Mouse (Mus musculus) urinary bladder, postnatal 14 days (tissue): ENCODE results near the gene Gsdma2.
"Not testable (repeated sequence)": the region's sequence is repeated elsewhere in the genome, so short reads cannot be mapped to it uniquely, and the experiment has no call there.

Source experiments
- DNase-seq: peaks from one replicate; pipeline ENCODE4 v3.0.0; 2021; ENCODE audit warnings: low spot score

Gsdma2 gene

DNA sequence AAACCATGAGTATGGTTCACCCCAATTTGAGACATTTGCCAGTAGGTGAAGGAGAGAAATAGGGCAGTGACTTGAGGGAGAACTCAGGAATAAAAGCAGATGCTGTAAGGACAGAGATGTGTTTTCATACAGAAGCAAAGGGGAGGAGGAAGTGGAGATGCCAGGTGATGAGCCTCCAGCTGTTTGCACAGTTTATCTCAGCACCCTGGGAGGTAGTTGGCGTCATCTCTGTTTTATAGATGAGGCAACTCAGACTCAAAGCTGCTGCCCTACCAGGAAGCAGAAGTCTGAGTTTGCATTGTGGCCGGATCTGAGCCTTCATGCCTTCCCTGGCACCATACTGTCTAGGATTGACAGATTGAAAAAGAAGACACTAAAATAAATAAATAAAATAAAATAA lies 22.4 kb downstream of the Gsdma2 start:
- no peak for DNase-seq

- DNase-seq = no peak
Measured at GRCm38 (mm10) chr11:98671284-98671815, 24.8 kb downstream of the Gsdma2 start.

GRCm38 (mm10) chr11:98671857-98672256 lies 25.3 kb downstream of the Gsdma2 start:
- peak; percentile 54 for DNase-seq

- no peak for DNase-seq
Measured at GRCm38 (mm10) chr11:98672482-98672881, 25.9 kb downstream of the Gsdma2 start.

DNA sequence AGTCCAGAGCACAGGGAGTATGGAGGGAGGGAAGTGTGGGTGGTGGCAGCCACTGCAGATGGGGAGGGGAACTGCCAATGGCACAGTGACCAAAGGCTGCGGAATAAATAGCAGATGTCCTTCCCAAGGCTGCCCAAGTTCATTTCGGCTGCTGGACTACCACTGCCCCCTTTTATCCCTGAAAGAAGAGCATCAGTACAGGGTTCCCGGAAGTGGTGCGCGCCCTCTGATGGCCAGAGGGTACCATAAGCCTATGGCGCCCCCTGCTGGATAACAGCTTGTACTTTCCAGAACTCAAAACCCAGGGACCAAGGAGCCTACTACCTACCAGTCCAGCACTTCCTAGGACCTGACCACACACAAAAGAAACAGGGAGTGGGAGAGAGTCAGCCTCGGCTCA lies 26.6 kb downstream of the Gsdma2 start:
- peak; percentile 59 for DNase-seq

DNA sequence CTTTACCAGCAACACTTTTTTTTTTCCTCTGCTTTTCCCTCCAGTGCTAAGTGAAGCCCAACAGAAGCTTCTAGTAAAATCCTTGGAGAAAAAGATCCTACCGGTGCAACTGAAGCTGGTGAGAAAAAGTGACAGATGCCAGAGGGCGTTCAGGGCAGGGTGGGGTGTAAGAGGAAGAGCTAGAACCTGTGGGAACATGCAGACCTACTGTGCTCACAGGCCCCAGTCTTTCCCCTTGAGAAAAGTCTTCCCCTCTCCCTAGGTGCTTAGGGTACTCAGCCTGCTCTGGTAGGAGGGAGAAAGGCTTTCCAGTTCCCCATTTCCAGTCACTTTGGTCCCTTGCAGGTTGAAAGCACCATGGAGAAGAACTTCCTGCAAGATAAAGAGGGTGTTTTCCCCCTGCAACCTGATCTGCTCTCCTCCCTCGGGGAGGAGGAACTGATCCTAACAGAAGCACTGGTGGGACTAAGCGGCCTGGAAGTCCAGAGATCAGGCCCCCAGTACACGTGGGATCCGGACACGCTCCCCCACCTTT lies 29.3 kb downstream of the Gsdma2 start:
- DNase-seq = no peak

GRCm38 (mm10) chr11:98680023-98680422 lies 33.5 kb downstream of the Gsdma2 start:
- DNase-seq = no peak

GRCm38 (mm10) chr11:98680595-98680994 lies 34.0 kb downstream of the Gsdma2 start:
- DNase-seq = not testable (repeated sequence)

DNA sequence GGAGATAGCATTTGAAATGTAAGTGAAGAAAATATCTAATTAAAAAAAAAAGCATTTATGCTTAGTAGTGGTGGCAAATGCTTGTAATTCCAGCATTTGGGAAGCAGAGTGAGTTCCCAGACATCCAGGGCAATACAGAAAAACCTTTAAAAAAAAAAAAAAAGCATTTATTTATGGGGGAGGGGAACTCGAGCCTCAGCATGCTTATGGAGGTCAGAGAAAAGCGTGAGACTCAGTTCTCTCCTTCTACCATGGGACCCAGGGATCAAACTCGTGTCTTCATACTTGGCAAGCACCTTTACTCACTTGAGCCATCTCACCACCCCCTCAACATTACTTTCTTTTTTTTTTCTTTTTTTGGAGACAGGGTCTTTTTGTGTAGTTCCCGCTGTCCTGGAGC lies 34.6 kb downstream of the Gsdma2 start:
- DNase-seq = no peak

- DNase-seq = peak; percentile 95
Measured at GRCm38 (mm10) chr11:98681786-98682745, 35.5 kb downstream of the Gsdma2 start, which contains the start of gene Psmd3. TSS of gene Psmd3 (plus strand) at chr11:98682554.

DNA sequence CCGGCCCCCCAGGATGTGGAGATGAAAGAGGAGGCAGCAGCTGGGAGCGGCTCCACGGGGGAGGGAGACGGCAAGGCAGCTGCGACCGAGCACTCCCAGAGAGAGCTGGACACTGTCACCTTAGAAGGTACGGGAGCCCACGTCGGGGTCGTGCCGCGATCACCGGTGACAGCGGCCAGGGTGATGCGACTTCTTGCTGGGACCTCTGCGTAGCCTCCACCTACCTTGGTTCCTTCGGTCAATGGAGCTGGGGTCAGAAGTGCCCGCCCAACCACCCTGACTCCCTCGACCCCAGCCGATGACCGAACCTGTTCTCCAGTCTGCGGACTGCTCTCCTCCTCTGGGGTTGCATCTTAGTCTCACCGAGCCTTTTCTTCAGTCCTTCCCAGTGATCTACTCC lies 36.3 kb downstream of the Gsdma2 start:
- DNase-seq = no peak

GRCm38 (mm10) chr11:98685642-98686041 lies 39.1 kb downstream of the Gsdma2 start:
- DNase-seq = no peak

DNA sequence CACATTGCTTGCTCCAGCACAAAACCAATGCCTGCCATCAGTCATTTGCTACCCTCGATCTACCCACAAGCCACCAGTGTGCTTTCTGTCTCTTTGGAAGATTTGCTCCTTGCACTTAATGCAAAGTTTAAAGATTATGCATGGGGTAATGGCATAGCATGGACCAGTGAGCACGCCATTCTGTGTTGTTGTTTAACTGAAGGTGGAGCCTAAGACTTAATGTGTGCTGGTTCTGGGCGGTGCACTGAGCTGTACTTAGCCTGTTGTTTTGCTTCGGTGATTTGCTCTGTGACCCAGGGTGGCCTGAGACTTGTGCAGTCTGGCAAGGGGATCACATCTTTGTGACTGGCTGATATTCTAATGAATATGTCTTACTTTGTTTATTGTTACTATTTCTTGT lies 40.4 kb downstream of the Gsdma2 start:
- no peak for DNase-seq

- no peak for DNase-seq
Measured at GRCm38 (mm10) chr11:98688009-98688408, 41.5 kb downstream of the Gsdma2 start.

DNA sequence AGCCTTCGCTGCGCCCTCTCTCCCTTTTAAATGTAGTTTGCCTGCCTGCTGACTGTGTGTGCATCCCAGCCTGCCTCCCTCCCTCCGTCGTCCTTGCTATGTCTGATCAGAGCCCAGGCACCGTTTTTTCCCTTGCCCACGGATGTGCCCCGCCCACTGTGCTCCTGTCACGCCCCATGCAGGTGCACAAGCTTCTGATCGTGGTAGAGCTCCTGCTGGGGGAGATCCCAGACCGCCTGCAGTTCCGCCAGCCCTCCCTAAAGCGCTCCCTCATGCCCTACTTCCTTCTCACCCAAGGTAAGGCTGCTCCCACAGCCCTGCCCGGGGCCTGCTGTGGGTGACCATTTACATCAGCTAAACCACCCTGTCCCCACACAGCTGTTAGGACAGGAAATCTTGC lies 46.6 kb downstream of the Gsdma2 start:
- no peak for DNase-seq

DNA sequence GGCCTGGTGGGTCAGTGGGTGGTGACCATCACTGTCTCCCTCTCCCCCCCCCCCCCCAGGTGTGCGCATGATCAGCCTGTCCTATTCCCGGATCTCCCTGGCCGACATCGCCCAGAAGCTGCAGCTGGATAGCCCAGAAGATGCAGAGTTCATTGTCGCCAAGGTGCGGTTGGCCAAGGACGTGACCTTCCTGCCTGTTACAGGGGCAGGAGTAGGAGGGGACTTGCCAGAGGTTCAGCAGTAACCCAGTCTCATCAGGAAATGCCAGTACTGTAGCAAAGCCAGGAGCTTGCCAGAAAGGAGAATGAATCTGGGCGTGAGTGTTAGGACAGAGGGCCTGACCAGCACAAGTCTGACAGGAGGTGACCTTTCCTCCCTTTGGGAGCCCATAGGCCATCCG lies 47.2 kb downstream of the Gsdma2 start:
- DNase-seq = no peak

DNA sequence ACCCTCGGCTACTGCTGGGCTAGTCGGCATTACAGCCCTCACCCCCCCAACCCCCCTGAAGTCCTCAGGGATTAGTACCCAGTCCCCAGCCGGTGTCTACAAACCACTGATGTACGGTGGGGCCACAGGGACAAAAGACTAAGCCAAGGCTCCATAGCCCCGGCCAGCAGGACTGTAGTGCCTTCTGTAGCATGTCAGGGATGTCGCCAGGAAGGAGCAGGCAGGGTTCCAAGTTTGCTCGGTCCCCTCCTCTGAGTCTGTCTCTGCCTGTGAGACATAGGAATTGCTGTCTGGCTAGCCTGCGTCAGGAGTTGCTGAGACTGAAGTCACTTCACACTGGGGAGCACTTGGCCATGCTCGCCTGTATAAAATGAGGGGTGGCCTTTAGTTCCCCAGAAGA lies 47.7 kb downstream of the Gsdma2 start:
- DNase-seq = no peak

GRCm38 (mm10) chr11:98695408-98695807 lies 48.8 kb downstream of the Gsdma2 start:
- no peak for DNase-seq

GRCm38 (mm10) chr11:98696454-98697216 lies 50.1 kb downstream of the Gsdma2 start:
- DNase-seq = no peak

GRCm38 (mm10) chr11:98697225-98697624 lies 50.7 kb downstream of the Gsdma2 start:
- DNase-seq = no peak

DNA sequence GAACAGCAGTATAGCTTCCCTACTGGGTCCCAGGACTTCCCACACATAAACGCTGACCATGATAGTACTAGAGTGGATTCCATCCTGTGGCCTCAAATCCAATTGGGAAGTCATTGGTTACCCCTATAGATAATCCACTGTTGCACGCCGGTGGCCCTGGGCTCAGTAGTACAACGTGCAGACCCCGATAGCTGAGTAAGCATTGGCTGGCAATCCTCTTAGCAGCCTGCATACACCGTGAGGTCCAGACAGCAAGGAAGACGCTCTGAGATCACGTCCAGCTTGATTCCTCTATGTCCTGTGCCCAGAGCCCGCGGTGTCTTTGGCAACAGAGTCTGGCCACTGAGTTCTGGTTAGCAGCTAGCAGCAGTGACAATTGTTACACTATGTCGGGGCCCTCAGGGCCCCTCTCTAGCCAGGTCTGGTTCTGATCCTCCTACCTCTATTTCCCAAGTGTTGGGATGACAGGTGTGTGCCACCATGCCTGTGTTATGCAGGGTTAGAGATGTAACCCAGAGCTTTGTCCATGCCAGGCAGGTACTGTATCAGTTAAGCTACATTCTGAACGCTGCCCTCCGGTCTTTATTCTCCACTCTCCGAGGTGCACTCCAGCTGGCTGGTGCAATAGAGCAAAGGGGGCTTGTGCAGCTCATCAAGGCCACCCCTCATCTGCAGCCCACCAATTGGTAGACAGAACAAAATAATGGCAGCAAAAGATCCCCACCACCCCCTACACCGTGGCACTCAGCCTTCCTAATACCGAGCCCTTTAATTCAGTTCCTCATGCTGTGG lies 52.5 kb downstream of the Gsdma2 start:
- DNase-seq = no peak

- DNase-seq = peak; percentile 83
Measured at GRCm38 (mm10) chr11:98699911-98700310, 53.4 kb downstream of the Gsdma2 start.
